Mouse (Mus musculus): ENCODE results near the gene Jam2. TPM values are rescaled to one million over a fixed set of nuclear protein-coding genes. Genes with fewer than 3 reads are reported as not detected.

Gene Jam2
- 10.1 and 11.7 TPM in 2 replicates for total RNA-seq (2021)
- long read RNA-seq, partial matches to known transcripts, result 0 of 2 reads
- long read RNA-seq, other reads (novel, unspliced or antisense), result 2 of 2 reads

DNA sequence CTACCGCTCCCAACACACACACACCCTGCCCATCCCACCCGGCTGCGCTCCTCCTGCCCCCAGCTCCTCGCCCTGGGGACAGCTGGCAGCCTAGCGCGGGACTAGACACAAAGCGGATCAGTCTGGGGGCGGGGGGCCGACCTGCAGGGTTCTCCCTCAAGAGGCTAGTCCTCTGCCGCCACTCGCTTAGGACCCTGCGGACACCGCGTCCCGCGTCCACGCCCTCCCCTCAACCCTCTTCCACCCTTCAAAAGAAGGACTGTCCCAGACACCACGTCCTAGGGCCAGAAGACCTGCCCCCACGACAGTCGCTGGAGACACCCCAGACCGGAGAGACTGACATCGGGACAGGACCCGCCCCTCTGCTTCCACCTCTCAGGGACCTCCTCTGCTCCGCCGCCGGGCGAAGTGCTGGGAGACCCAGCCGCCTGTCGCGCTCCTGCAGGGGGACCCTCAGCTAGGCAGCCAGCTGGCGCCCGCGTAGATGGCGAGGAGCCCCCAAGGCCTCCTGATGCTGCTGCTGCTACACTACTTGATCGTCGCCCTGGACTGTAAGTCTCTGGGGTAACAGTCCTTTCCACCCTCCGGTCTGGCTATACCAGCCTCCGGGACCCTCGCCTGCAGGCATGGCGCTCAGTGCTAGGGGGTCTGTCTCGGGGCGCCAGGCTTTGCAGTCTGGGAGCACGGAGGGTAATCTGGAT, at the start of gene Jam2:
Jam2 (plus strand) TSS at position 121 of the 701 bp plus-strand sequence.
- DNase-seq, result peak; percentile 53

GRCm38 (mm10) chr16:84734806-84735165, 39.1 kb upstream of the Jam2 start:
- DNase-seq, result no peak

DNA sequence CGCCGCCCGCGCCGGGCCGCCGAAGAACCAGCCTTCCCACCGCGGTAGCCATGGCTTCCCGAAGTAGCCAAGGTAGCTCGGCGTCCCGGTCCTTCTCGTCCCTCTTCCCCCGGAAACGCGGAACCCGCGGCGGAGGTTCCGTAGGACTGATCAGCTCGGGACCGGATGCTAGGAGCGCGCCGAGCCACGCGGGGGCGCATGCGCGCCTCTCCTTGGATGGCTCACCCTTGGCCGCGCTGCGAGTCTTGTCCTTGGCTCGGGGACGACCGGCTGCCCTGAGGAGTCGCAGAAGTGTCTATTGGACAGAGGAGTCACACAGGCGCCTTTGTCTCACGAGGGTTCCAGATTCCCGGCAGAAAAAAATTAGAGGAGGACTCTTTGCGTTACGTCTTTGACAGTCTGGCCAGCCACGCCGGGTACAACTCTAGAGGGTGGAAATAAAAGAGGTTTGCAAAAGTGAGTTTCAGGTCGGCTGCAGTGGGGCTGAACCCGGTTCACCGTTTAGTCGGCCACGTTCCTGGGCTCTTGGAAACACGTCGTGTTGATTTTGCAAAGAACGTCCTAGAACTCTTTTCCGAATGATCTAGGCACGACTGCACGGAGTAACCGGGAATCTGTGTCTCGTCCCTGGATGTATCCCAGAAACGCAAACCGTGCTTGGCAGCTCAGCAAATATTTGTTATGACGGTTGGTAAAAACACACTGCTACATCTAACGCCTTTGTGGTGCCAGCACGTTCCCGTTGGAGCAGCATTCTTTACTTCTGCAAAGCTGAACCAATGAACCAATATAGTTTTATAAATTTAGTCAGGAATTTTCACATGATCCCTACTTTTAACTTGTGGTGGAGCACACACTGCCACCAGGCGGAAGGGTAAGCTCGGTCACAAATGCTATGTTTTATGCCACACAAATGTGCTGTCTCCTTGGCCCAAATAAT, 38.5 kb upstream of the Jam2 start, which contains the start of gene Mrpl39:
Mrpl39 (minus strand) TSS at position 577 of the 940 bp plus-strand sequence.
- DNase-seq, result peak; percentile 98

- DNase-seq, result no peak
Measured at GRCm38 (mm10) chr16:84737358-84737757, 36.6 kb upstream of the Jam2 start.

GRCm38 (mm10) chr16:84744703-84745490, 29.0 kb upstream of the Jam2 start:
- no peak for DNase-seq

DNA sequence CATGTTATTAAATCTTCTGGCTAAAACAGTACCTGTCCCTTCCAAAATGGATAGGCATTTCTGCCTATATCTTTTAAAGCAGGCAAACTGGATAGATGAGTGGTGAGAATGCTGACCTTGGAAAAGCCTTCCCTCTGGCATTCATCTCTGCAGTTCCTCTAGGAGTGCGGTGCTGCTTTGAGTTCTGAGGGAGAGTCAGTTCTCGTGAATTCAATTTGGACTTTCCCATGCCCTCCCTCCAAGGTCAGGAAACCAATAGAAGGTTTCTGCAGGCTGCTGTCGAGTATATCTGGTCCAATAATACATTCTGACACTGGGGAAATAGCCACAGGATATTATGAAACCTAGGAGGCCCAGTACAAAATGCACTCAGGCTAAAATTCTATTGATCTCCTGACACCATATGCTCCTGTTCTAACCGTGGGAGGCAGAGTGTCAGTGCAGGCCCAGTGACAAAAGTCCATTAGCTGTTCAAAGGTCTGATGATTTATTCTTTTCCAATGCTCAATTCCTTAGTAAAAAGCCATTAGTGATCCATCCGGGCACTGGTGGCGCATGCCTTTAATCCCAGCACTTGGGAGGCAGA, 28.1 kb upstream of the Jam2 start:
- DNase-seq, result no peak

DNA sequence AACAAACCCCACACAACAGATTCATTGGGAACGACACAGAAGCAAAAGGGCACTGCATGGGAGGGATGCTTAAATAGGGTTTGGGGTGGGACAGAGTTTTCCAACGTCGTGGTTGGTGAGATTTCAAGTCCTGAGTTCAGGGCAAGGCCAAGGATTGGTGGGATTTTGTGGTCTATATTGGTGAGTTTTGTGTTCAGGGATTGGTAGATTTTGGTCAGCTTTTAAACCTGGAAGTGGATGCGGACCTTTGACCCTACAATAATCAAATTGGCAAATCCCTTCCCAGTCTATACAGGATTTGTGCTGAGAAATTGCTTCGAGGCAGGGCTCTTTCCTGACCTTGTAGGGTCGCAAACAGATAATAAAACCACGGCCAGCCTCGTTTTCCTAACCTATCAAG, 6.0 kb upstream of the Jam2 start:
- DNase-seq, result no peak

GRCm38 (mm10) chr16:84769182-84769581, 4.7 kb upstream of the Jam2 start:
- DNase-seq, result no peak

DNA sequence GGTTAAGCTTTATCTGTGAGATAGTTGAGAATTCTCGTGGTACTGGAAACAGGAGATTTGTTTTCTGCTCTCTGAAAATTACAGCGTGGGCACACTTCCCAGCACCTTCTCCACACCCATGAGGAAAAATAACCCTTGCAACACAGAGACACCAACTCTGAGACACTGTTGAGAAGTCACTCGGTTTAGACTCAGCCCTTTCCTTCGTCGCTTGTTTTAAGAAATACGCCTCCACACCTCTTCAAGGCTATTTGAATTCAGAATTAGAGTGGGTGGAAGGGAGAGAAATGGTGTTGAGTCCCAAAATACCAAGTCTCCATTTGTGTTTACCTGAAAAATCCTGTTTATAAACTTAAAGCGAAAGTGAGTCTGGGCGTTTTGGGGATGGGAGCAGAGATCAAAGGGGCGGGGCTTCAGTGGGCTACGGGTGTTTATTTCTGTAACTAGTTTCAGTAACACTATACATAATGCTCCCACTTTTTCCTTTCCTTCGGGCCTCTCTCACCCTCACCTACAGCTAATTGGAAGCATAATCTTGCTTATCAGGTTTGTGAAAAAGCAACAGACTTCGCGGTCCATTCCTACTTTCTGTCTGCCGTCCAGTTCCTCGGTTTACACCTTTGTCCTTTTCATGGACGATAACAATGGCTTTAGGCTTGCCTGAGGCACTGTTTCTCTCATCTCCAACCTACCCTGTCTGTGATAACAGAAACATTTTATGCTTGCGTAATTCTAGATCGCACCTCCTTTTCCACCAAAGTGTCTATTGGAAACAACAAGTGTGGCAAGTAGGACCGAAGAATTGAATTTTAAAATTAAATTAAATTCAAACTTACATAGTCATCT, 4.1 kb upstream of the Jam2 start:
- DNase-seq, result no peak

- no peak for DNase-seq
Measured at GRCm38 (mm10) chr16:84770891-84771290, 3.0 kb upstream of the Jam2 start.

GRCm38 (mm10) chr16:84771461-84771860, 2.5 kb upstream of the Jam2 start:
- DNase-seq, result no peak

DNA sequence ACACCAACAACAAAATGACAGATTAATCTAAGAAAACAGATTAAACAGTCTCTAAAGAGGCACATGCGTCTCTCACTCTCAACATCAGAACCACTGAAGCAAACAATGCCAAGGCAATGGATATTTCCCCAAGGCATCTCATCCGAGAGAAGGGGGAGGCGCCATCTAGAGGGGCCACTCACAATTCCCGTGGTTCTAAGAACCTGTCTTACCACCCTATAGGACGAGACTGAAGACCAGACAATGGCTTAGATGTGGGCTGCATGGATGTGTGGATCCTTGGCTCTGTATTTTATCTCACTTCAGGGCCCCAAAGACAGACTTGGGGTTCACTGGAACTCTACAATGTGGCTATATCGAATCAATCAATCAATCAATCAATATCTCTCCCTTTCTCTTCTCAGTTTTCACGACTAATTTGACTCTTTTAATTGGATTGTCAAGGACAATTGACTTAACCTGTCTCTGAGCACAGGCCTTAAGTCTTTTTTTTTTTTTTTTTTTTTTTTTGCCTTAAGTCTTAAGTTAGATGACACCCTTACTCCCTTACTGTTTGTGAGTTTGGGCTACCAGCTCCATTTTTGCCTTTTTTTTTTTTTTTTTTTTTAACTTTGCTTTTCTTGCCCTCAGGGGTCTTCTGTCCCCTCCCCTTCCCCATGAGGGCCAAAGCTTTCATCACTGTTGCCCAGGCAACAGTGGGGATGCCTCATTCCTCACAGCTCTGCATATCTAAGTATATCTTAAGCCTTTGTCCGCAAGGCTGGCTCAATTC, 1.2 kb upstream of the Jam2 start:
- DNase-seq, result no peak

- no peak for DNase-seq
Measured at GRCm38 (mm10) chr16:84773268-84773861, 558 bp upstream of the Jam2 start.

DNA sequence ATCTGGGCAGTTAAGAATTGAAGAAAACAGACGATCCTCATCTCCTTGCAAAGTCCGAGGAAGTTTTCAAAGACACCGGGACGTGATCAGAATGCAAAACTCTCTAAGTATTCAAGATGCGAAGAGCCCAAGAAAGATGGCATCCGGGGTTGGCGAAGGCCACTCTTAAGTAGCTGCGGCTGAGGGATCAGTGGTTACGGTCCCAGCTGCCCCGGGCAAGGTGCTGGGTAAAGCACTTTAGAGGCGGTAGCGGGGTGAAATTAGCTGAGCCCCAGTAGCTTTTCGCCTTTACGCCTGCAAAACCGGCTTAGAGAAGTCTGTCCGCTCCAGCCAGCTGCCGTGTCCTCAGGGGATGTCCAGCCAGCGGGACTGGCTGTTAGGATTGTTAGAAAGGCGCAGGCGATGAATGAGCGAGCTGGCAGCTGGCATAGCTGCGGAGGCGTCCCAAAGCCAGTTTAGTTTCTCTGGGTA, 873 bp downstream of the Jam2 start:
- peak; percentile 51 for DNase-seq

DNA sequence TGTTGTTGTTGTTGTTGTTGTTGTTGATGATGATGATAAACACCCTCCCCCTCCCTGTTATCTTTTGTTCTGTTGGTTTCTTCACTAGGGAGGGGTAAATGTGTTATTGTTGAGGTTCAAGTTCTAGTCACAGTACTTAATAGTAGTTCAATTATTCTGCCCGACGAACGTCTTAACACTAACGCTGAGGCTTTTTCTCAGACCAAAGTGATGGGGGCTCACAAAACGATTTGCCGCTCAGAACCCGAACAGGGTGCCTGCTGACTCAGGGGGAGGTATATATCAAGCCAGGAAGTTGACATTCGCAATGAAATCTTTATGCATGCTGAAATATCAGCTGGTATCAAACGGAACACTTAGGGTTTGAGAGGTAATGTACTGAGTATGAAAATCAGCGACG, 1.4 kb downstream of the Jam2 start:
- no peak for DNase-seq

DNA sequence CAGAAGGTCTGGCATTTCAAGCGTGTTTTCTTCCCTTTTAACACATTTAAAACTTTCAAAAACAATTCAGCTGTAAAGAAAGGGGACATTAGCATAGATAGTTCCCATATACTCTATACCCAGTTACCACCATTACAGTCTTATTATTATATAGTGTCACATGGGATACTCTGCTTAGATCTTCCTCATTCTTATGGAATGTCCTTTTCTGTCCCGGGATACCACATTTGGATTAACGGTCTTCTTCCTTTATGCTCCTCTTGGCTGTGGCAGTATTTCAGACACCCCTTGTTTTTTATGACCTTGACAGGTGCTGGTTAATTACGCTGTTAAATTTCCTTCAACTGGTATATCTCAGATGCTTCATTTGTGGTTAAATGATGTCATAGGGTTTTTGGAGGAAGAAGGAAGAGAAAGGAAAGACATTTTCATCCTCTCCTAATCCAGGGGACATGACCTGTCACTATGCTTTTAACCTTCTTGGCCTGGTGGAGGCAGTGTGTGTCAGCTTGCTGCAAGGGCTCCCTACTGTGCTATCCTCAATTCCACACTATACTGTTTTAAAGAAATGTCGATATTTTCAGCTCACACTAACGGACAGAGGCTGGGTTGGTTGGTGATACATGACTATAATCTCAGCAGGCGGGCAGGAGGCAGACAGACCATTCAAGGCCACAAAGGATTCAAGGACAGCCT, 2.3 kb downstream of the Jam2 start:
- DNase-seq, result no peak

- DNase-seq, result no peak
Measured at GRCm38 (mm10) chr16:84778431-84778830, 4.5 kb downstream of the Jam2 start.

GRCm38 (mm10) chr16:84778861-84779630, 5.1 kb downstream of the Jam2 start:
- no peak for DNase-seq

Data from adrenal gland, postnatal 25 days (tissue).